Mouse (Mus musculus): ENCODE measurements around the gene I0C0044D17Rik.

I0C0044D17Rik gene

GRCm38 (mm10) chr4:98834782-98835181, 11.1 kb upstream of the I0C0044D17Rik start:
- in situ Hi-C loops (cut with MboI, MseI) = no loop called here

DNA sequence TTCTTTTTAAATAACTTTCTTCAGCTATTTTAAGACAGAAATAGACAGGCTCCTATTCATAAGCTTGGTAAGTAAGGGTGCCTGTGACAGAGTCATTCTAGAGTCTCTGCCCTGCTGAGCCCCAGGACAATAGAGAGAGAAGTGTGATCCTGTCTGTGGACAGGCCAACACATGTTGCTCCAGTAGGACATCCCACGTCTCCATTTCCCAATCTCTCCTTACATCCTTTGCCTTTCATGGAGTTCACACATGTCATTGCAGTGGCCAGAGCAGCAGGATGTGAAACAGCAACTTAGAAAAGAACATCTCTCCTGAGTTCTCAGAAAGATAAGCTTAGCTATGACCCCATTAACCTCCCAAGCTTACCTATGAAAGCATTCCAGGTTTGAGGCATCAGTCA, 8.1 kb upstream of the I0C0044D17Rik start:
- in situ Hi-C loops (cut with MboI, MseI) = no loop called here

DNA sequence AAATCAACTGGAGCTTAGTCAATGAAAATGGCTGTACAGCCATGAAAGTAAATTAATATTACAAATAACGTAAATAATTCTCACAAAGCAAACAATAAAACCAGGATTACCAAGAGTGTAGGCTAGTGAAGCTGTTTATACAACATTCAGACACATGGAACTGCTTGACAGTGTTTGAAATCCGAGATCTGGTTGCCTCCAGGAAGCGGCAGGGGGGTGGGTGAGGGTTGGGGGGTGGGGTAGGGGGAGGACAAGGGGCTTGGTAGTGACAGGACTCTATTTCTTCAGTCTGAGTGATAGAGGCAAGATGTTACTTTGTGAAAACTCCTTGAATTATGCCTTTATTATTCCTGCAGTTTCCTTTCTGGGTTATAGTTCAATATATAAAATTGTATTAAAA, 3.1 kb upstream of the I0C0044D17Rik start:
- in situ Hi-C loops (cut with MboI, MseI) = no loop called here

DNA sequence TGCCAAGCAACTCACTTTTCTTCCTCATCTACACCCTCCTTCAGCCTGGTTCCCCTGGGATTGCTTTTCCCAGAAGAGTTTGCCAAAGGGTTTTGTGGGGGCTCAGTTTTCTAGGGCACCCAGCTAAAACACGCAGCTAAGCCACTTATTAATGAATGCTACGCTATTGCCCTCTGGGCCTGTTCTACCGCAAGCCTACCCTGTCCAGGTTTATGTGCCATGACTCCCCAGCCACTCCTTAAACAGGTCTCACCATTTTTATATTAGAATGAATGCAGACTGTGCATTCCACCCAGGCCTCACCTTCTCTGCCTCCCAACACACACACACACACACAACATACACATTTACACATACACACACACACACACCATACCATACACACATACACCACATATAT, 593 bp downstream of the I0C0044D17Rik start:
- in situ Hi-C loops (cut with MboI, MseI) = no loop called here

DNA sequence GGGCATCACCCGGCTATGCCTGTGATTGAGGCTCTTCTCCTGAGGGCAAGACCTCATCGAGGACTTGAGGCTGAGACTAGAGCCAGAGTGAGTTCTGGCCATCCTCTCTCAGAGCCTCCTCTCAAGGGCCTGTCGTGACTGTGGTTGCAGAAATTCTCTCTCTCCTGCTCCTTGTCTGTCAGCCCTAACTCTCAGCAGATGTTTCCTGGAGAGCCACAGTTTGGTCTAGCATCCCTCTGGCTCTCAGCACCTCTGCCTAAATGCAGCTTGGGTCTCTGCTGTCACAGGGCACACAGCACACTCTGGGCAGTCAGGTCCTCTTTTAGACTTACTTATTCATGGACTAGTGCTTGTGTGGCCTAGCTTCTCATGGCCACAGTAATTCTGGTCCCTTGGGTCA, 1.2 kb downstream of the I0C0044D17Rik start:
- in situ Hi-C loops (cut with MboI, MseI) = no loop called here

DNA sequence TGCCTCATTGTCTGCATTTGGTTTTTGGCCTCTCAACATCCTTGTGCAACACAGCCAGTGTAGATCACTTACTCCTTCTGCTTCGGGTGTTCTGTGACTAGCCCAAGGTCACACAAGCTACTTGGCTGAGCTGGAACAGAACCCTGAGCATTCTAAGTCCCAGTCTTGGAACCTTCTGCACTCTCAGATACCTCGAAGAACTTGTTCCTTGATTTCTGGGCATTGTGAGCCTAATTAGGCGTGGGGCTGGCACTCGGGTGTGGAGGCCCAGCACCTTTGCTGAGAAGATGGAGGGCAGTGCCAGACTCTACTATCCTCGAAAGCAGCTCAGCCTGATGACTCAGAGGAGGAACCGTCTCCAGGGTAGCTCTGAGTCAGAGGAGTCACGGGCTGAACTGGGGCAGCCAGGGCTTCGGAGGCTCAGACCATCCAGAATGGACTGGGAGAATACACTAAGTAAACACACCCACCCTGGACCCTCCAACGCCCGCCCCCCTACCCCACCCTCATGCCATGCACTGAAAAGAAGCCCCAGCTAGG, 4.4 kb downstream of the I0C0044D17Rik start:
- in situ Hi-C loops (cut with MboI, MseI) = no loop called here

DNA sequence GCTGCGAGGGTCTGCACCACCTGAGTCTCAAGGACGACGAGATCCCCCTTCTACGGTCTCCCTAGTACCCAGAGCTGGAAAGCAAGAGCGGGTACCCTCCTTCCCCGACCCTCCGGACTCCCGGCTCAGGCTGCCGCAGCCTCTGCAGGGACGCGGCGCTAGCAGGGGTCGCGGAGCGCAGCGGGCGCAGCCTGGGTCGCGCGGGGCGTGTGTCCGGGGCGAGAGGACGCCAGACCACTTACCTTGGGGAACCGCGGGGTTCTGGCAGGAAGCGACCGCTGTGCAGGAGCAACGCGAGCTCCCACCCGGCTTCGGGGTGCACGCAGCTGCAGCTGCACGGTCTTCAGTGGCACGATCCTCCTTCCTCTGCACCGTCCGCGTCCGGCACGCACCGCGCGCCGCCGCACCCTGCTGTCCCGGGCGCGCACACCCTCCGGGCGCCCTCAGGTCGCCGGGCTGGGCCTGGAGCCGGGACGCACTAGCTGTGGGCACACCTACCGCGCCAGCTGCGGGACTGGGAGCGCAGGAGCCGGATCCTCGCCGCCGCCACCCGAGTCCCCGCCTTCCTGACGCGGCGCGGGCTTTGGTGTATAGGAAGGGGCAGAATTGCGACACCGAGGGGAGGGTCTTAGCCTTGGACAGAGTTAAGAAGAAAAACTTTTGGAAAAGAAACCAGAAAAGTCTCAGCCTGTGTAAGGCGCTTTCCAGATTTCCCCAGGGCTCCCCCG, 6.3 kb downstream of the I0C0044D17Rik start, which contains the start of gene Kank4:
Kank4 (minus strand) TSS at position 354 of the 728 bp plus-strand sequence.
- in situ Hi-C loops (cut with MboI, MseI) = no loop called here

- in situ Hi-C loops (cut with MboI, MseI) = no loop called here
These were observed 6.8 kb downstream of the I0C0044D17Rik start for GRCm38 (mm10) chr4:98816807-98817183.

- in situ Hi-C loops (cut with MboI, MseI) = no loop called here
These were observed 17.3 kb downstream of the I0C0044D17Rik start for GRCm38 (mm10) chr4:98806306-98806705.

DNA sequence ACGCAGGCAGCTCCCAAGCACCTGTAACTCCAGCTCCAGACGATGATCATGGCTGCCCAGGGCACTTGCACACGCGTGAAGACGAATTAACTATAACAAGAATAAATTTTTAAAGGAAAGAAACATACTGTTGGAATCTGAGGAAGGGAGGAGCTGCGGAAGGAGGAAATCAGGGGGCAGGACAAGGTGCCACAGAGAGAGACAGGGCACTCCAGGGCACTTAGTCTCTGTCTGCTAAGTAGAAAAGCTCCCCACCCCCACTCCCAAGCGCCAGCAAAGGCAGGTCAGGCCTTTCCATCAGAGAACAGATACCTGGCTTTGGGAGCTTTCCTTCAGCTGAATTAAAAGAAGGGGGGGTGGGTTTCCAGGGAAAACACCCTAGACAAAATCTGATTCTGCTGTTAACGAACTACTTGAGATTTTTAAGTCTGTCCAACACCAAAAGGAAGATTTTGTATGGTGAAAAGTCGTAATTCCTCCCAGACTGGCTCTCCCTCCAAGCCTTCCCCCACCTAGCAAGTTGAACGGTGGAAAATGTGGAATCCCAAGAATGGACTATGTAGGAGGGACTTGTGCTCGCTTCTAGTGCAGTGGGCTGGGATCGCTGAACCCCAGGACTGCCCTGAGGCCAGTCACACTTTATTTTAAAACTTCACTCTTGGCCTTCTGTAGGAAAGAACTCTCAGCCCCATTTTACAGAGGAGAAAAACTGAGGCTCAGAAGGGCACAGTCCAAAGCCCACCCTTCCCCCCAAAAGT, 18.2 kb downstream of the I0C0044D17Rik start:
- in situ Hi-C loops (cut with MboI, MseI) = no loop called here

- in situ Hi-C loops (cut with MboI, MseI) = no loop called here
These were observed 19.0 kb downstream of the I0C0044D17Rik start for GRCm38 (mm10) chr4:98804476-98805134.

DNA sequence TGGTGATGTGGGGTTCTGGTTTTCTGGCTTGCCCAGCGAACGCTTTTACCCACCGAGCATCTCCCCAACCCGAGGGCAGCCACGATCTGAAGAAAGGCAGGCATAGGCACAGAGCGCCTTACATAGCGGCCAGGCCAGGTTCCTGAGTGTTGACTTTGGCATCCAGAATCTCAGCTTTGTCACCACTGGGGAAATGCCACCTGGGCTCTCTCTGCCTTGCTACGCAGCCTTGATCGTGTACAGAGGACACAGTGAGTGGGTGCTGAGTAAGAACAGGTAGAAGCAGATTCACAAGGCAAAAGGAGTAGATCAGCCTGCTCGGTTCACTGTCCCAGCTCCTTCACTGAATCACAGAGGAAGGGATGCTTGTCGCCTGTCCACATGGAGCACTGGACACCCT, 21.9 kb downstream of the I0C0044D17Rik start:
- in situ Hi-C loops (cut with MboI, MseI) = no loop called here

- in situ Hi-C loops (cut with MboI, MseI) = no loop called here
These were observed 22.8 kb downstream of the I0C0044D17Rik start for GRCm38 (mm10) chr4:98800824-98801223.

GRCm38 (mm10) chr4:98796591-98797341, 26.9 kb downstream of the I0C0044D17Rik start:
- in situ Hi-C loops (cut with MboI, MseI) = no loop called here

DNA sequence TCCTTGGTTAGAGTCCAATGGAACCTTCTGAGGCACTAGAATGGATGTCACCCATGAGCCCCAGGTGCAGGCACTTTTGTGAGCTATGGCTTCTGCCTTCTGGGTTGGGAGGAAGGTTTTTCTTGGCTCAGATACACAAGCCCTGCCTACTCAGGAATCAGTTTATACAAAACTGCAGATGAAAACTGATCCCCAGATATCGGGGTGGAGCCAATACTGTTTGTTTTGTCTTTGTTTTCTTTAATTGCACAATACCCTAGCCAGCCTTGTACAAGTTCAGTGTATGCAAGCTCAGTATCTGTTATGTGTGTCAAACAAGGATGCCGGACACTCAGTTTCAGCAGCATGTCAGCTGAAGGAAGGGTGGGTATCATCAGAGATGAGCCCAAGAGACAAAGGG, 28.4 kb downstream of the I0C0044D17Rik start:
- in situ Hi-C loops (cut with MboI, MseI) = no loop called here

- in situ Hi-C loops (cut with MboI, MseI) = no loop called here
These were observed 30.2 kb downstream of the I0C0044D17Rik start for GRCm38 (mm10) chr4:98793486-98793885.

DNA sequence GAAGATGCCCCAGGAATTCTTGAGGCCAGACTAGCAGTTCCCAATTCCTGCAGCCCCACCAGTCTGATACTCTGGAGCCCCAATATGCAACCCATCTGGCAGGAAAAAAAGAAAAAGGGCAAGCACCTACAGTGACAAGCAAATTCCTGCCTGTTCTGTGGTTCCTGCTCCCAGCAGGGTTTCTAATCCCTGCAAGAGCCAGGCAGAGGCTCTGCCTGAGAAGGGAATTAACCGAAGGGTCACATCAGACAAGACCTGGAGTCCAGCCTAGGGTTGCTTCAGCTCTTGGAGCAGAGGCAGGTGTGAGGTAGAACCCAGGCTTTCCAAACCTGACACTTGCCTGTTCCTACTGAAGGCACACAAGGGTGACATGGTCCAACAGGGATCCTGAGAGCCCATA, 32.9 kb downstream of the I0C0044D17Rik start:
- in situ Hi-C loops (cut with MboI, MseI) = no loop called here

GRCm38 (mm10) chr4:98789861-98790311, 33.8 kb downstream of the I0C0044D17Rik start:
- in situ Hi-C loops (cut with MboI, MseI) = no loop called here

- in situ Hi-C loops (cut with MboI, MseI) = no loop called here
These were observed 34.4 kb downstream of the I0C0044D17Rik start for GRCm38 (mm10) chr4:98789133-98789765.

DNA sequence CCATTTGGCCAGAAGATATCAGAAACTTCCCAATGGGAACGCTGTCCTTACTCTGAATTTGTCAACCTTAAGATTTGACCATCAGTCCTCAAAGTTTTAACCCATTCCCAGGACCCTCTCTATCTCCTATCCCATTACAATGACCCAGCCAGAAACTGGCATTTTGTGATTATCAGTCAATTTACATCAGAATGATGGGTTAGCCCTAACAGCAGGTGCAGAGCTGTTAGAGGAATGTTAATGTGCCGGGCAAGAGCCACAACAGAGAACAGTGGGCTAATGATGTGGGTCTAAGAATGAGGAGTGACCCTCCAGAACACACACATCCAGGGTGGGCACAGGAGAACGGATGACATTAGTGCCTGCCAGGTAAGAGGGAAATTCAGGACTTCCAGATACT, 37.4 kb downstream of the I0C0044D17Rik start:
- in situ Hi-C loops (cut with MboI, MseI) = no loop called here

- in situ Hi-C loops (cut with MboI, MseI) = no loop called here
These were observed 37.8 kb downstream of the I0C0044D17Rik start for GRCm38 (mm10) chr4:98785851-98786250.
